Mouse (Mus musculus): ENCODE measurements around the gene Akr1d1. TPM values are rescaled to one million over a fixed set of nuclear protein-coding genes. Genes with fewer than 3 reads are reported as not detected.

The Akr1d1 gene
- polyA plus RNA-seq, 1 experiment from 2014 or later, result 0.21 TPM

DNA sequence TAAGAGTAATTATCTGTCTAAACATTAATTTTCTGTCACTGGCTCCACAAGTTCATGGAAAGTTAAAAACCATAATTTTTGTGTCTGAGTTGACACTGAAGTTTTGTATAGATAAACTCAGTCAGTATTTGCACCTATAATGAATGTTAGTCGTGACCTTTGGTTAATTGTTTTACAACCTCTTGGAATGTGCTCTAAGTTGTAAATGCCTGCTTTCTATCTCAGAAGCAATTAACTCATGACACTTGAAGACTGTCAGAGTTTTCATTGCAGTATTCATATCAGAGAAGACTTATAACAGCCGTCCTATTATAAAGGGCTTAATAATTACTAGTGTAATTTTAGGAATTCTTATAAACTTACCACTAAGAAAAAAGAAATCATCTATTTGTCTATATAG is 43.0 kb downstream of the Akr1d1 start:
- H3K27me3 ChIP-seq (replicated peaks), result no peaks in the 10 kb centered on the region
- H3K9me3 ChIP-seq, result no peaks in the 10 kb centered on the region
- H3K4me1 ChIP-seq (replicated peaks), result no peaks in the 10 kb centered on the region
- WGBS, result 16% methylated on average over 2 of the region's 2 CpGs
- H3K9ac ChIP-seq, result no peak overlapping the region
- peak; percentile 69 for ATAC-seq
- no peak overlapping the region for H3K4me2 ChIP-seq (replicated peaks)
- H3K27ac ChIP-seq, result no peak overlapping the region
- no peak overlapping the region for H3K4me3 ChIP-seq (replicated peaks)
- no peaks in the 10 kb centered on the region for H3K36me3 ChIP-seq

DNA sequence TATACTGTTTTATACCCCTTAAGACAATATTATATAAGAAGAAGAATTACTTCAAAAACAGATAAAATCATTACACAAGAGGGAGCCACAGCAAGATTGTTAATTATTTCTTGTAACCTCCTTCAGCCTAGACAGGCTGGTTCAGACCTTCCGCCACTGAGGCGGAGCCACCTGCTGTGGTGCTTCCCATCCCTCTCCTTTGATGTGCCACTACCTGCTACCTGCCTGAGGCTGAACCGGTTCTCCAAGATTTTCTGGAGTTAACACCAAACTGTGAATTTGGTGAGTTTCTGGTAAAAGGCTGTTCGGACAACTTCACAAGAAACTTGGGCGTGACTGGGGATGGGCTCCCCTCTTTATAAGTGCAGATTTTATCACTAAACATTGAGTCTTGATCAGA is 50.5 kb downstream of the Akr1d1 start:
- no peak overlapping the region for H3K4me3 ChIP-seq (replicated peaks)
- H3K36me3 ChIP-seq, result no peaks in the 10 kb centered on the region
- H3K9me3 ChIP-seq, result no peaks in the 10 kb centered on the region
- H3K4me2 ChIP-seq (replicated peaks), result no peak overlapping the region
- H3K27ac ChIP-seq, result no peak overlapping the region
- no peak overlapping the region for H3K9ac ChIP-seq
- no peaks in the 10 kb centered on the region for H3K27me3 ChIP-seq (replicated peaks)
- ATAC-seq, result peak; percentile 61; the same call in 1 of the 2 replicates
- WGBS, result 55% methylated on average over 5 of the region's 5 CpGs
- no peaks in the 10 kb centered on the region for H3K4me1 ChIP-seq (replicated peaks)

DNA sequence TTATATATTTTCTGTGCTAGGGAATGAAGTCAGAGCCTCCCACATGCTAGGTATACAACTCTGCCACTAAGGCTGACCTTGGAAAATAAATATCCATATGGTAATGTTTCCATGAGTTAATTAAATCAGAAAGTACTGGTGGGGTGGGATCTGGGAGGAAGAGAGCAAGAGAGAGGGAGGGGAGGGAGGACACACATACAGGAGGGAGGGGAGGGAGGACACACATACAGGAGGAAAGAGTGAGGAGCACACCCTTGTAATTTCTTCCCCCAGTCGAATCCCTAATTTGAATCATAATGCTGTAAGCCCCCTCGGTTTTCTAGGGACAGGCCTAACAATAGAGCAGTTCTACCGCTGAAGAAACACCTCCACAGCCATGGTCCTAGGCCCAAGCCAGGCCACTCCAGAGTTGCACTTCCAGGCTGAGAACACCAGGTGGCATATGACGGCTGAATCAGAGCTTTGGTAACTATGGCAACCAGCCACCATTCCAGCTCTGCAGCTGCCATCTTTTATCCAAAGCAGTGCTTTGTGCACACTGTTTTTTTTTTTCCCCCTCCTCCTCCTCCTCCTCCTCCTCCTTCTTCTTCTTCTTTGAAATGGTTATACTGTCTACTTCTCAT is 59.5 kb downstream of the Akr1d1 start:
- no peaks in the 10 kb centered on the region for H3K27me3 ChIP-seq (replicated peaks)
- no peak overlapping the region for H3K27ac ChIP-seq
- H3K9me3 ChIP-seq, result no peaks in the 10 kb centered on the region
- WGBS, result 30% methylated on average over 4 of the region's 4 CpGs
- H3K36me3 ChIP-seq, result no peaks in the 10 kb centered on the region
- H3K4me2 ChIP-seq (replicated peaks), result no peak overlapping the region
- peaks cover 6% of the 10 kb centered on the region; the same call in 1 of the 2 replicates for H3K4me1 ChIP-seq (replicated peaks)
- no peak for ATAC-seq
- H3K4me3 ChIP-seq (replicated peaks), result no peak overlapping the region
- no peak overlapping the region for H3K9ac ChIP-seq

DNA sequence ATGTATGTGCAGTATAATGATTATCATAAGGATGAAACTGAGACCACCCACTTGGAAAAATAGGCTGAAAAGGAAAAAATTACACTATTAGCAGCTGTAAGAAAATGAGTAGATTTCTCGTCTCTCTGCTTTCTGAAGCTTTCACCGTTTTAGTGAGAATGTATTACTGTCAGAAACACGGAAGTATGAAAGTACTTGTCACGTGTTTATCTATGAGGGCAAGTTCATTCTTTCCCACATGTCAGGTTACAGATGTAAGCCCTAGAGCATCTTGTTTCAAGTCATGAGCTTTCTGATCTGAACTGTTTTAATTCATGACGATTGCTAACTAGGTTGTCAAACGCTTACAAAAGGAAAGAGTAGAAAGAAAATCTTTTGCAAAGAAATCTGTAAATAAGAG is 60.8 kb downstream of the Akr1d1 start:
- no peaks in the 10 kb centered on the region for H3K27me3 ChIP-seq (replicated peaks)
- H3K4me3 ChIP-seq (replicated peaks), result no peak overlapping the region
- 75% methylated on average over 6 of the region's 6 CpGs for WGBS
- peaks cover 6% of the 10 kb centered on the region; the same call in 1 of the 2 replicates for H3K4me1 ChIP-seq (replicated peaks)
- no peak overlapping the region for H3K4me2 ChIP-seq (replicated peaks)
- H3K9me3 ChIP-seq, result no peaks in the 10 kb centered on the region
- ATAC-seq, result no peak
- no peak overlapping the region for H3K27ac ChIP-seq
- no peaks in the 10 kb centered on the region for H3K36me3 ChIP-seq
- no peak overlapping the region for H3K9ac ChIP-seq

DNA sequence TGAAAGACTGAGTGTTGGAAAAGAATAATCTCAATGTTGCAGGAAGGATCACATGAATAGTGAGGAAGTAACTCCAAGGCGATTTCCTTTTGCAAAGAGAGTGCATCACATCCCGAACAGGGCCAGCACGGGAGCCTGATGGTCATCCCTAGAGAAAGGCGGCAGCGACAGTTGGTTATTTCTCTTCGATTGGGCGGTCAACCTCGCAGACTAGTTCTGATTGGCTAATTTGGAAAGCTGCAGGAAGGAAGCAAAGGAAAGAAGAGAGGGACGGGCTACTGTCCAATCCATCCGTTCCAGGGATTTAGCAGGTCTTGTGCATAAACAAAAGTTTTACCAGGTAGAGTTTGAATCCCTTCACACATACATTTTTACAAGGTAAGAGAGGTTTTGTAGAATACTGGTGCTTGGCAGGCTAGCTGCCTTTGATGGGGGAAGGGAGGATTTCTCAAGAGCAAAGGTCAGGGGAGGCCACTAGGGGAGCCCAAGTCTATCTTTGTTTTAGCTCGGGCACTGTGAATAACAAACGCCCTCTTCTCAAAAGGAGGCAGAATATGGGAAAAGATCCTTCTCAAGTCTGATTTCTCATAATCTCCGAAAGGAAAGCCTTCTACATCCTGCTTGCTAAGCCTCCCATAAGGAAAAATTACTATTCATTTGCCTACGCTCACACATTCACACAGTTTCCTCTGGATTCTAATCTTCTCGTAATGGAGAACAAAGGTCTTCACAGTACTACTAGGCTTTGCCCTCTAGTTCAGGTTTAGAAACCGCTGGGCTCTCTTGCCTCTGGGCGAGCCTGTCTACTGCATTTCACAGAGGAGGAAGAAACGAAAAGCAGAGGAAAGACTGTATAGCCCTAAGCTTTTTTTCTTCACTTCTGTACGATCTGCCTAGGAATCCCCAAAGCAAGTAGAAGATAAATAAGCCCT is 62.4 kb downstream of the Akr1d1 start:
- WGBS, result 63% methylated on average over 19 of the region's 19 CpGs
- Histone ChIP-seq H3K27me3 (replicated peaks) (no peaks in the 10 kb centered on the region), H3K4me1 (replicated peaks) (peaks cover 6% of the 10 kb centered on the region; the same call in 1 of the 2 replicates), H3K36me3 (no peaks in the 10 kb centered on the region), H3K27ac (no peak overlapping the region), H3K9me3 (no peaks in the 10 kb centered on the region), H3K9ac (no peak overlapping the region), H3K4me2 (replicated peaks) (0 out of 2 replicates have a peak overlapping the region, but pooled peaks have one; percentile 15), H3K4me3 (replicated peaks) (no peak overlapping the region)
- peak; percentile 84 for ATAC-seq

DNA sequence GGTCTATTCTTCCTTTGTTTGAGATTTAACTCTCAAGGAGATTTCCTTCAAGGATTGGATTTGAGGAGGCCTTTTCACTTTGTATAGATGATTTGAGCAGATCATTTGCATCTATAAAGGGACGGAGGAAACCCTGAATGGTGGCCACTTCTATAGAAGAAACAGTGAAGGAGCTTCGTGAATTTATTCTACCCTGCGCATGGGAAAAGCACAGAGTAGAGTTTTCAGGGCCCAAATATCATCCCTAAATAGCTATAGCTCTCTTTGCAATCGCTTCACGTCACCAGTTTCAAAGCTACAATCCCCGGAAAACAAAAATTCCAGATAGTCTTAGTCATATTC is 63.0 kb downstream of the Akr1d1 start:
- Histone ChIP-seq H3K4me3 (replicated peaks) (no peak overlapping the region), H3K4me2 (replicated peaks) (0 out of 2 replicates have a peak overlapping the region, but pooled peaks have one; percentile 15), H3K27me3 (replicated peaks) (no peaks in the 10 kb centered on the region), H3K9me3 (no peaks in the 10 kb centered on the region), H3K4me1 (replicated peaks) (peaks cover 6% of the 10 kb centered on the region; the same call in 1 of the 2 replicates), H3K27ac (no peak overlapping the region), H3K9ac (no peak overlapping the region), H3K36me3 (no peaks in the 10 kb centered on the region)
- 57% methylated on average over 6 of the region's 6 CpGs for WGBS
- no peak for ATAC-seq

DNA sequence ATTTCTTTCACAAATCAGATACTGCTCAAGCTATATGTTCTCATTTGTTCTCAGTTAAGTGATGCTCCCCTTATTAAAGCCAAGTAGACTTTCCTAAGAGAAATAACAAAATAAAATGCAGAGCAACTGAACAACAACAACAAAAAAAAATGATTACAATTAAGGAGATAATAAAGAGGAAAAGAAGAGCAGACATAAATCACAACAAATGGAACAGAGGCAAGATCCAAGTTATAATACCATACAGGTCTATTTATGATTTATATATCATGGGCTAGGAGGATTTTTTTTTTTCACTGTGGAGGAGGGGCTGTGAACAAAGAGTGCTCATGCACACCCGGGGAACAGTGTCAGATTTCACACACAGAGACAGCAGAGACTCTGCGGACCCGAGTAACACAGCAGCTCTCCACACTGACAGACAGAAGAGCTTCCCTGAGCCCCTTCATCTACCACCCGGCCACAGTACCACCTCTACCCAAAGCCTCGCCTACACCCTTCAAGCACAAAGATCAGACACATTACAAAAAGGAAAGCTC is 63.6 kb downstream of the Akr1d1 start:
- no peak overlapping the region for H3K9ac ChIP-seq
- H3K36me3 ChIP-seq, result no peaks in the 10 kb centered on the region
- H3K4me2 ChIP-seq (replicated peaks), result no peak overlapping the region
- H3K27ac ChIP-seq, result no peak overlapping the region
- no peaks in the 10 kb centered on the region for H3K27me3 ChIP-seq (replicated peaks)
- no peak for ATAC-seq
- 22% methylated on average over 5 of the region's 5 CpGs for WGBS
- no peak overlapping the region for H3K4me3 ChIP-seq (replicated peaks)
- H3K4me1 ChIP-seq (replicated peaks), result peaks cover 6% of the 10 kb centered on the region; the same call in 1 of the 2 replicates
- no peaks in the 10 kb centered on the region for H3K9me3 ChIP-seq

DNA sequence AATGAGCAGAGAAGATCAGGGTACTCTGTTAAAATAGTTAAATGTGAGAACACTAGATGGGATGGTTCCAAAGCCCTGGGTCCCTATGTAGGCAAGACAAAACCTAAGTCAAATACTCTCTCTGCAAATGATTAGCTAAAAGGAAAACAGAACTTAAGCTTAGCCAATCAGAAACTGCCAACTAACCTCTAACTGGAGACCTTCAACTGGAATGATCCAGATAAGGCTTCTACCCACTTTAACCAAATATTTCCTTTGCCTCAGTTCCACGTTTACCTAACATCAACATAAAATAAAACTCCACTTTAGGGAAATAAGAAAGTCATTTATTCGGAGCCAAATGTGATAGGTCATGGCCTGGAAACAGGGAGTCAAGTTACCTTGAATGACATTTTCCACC is 67.1 kb downstream of the Akr1d1 start:
- no peaks in the 10 kb centered on the region for H3K27me3 ChIP-seq (replicated peaks)
- H3K4me3 ChIP-seq (replicated peaks), result no peak overlapping the region
- H3K4me1 ChIP-seq (replicated peaks), result peaks cover 6% of the 10 kb centered on the region; the same call in 1 of the 2 replicates
- H3K9ac ChIP-seq, result no peak overlapping the region
- 45% methylated on average over 2 of the region's 2 CpGs for WGBS
- no peaks in the 10 kb centered on the region for H3K36me3 ChIP-seq
- H3K27ac ChIP-seq, result no peak overlapping the region
- H3K9me3 ChIP-seq, result no peaks in the 10 kb centered on the region
- H3K4me2 ChIP-seq (replicated peaks), result no peak overlapping the region
- ATAC-seq, result 0 out of 2 replicates have a peak, but pooled peaks have one; percentile 39

DNA sequence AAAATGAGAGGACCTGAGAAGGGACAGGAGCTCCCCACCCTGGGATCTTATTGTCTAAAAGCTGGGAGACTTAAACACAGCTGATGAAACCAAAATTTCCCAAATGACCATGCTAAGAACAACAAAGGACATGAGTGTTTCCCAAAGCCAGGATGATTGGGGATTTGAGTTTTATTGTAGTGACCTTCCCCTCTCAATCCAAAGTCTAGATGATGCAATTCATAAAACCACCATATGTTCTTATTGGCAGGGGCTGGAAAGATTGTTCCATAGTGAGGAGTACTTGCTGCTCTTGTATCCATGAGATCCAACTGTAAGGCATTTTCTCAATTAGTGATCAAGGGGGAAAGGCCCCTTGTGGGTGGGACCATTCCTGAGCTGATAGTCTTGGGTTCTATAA is 68.1 kb downstream of the Akr1d1 start:
- no peak overlapping the region for H3K4me3 ChIP-seq (replicated peaks)
- no peak overlapping the region for H3K27ac ChIP-seq
- no peak for ATAC-seq
- H3K4me1 ChIP-seq (replicated peaks), result 0 out of 2 replicates have a peak, but pooled peaks cover 3% of the 10 kb centered on the region
- H3K36me3 ChIP-seq, result no peaks in the 10 kb centered on the region
- H3K9ac ChIP-seq, result no peak overlapping the region
- no peaks in the 10 kb centered on the region for H3K27me3 ChIP-seq (replicated peaks)
- no peak overlapping the region for H3K4me2 ChIP-seq (replicated peaks)
- H3K9me3 ChIP-seq, result no peaks in the 10 kb centered on the region

DNA sequence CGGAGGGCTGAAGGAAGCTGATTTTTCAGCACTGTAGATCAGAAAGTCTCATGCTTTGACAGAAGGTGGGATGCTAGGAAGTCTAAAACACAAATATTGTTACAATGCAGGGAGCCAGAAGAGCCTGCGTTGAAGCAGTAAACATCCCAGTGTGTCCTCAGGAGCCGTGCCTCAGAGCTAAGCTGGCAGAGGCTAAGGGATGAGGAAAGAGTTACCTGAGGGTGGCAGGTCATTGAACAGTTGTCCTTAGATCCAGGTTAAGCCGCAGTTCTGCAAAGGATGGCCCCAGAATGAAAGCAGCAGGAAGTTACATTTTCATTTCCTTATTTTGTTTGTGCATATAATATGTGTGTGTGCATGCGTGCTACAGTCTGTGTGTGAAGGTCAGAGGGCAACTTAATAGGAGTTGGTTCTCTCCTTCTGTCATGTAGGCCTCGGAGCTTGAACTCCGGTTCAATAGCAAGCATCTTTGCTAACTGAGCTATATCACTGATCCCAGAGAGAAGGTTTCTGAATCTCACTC is 71.1 kb downstream of the Akr1d1 start:
- Histone ChIP-seq H3K4me1 (replicated peaks) (no peaks in the 10 kb centered on the region), H3K9ac (no peak overlapping the region), H3K27me3 (replicated peaks) (no peaks in the 10 kb centered on the region), H3K9me3 (no peaks in the 10 kb centered on the region), H3K4me3 (replicated peaks) (no peak overlapping the region), H3K4me2 (replicated peaks) (no peak overlapping the region), H3K27ac (no peak overlapping the region), H3K36me3 (no peaks in the 10 kb centered on the region)
- WGBS, result 72% methylated on average over 7 of the region's 7 CpGs
- ATAC-seq, result no peak

DNA sequence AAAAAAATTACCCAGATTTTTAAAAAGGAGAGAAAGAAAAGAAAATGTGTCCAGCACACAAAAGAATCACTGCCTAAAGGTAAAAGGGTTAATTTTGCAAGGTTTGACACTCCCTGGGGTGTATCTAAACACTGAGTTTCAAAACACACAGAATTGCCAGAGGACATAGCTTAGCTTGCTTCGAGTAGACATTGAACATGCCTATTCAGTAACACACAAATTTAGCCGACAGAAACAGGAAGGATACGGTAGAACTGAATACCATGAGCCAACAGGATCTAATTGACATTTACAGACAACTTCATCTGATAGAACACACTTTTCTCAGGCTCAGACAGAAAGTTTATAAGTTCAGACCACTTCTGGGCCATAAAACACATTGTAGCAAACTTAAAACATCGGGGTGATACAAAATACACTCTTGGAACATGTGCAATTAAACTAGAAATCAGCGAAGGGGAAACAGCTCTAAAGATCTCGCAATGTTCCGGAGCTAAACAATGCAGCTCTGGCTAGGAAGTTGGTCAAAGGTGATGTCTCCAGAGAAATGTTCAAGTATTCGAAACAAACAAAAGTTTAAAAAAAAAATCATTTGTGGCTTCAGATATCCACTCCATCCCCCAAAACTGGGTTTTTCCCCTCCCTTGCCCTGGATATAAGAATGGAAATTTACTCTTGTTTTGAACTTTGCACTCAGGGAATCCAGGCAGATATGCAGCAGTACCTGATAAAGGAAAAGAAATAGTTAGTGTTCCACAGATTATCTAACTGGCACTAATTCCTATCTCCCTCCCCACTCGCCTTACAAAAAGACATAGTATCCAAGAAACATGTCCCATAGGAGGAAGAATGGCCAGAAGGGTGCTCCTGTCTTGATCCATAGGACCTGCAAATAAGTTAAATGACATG is 73.1 kb downstream of the Akr1d1 start:
- 0 out of 2 replicates have a peak, but pooled peaks have one; percentile 62 for ATAC-seq
- 32% methylated on average over 9 of the region's 9 CpGs for WGBS
- no peaks in the 10 kb centered on the region for H3K36me3 ChIP-seq
- H3K4me1 ChIP-seq (replicated peaks), result no peaks in the 10 kb centered on the region
- H3K4me3 ChIP-seq (replicated peaks), result no peak overlapping the region
- no peak overlapping the region for H3K9ac ChIP-seq
- H3K27ac ChIP-seq, result no peak overlapping the region
- no peaks in the 10 kb centered on the region for H3K9me3 ChIP-seq
- no peaks in the 10 kb centered on the region for H3K27me3 ChIP-seq (replicated peaks)
- H3K4me2 ChIP-seq (replicated peaks), result no peak overlapping the region
